Mouse (Mus musculus) activated CD4-positive, CD25-positive, alpha-beta regulatory T cell, adult 4 months (primary cell): ENCODE data around the gene Syt1. TPM values are rescaled to one million over a fixed set of nuclear protein-coding genes. Genes with fewer than 3 reads are reported as not detected.

ENCODE experiments used
- ATAC-seq: one replicate; pipeline ENCODE4 v1.8.0; 2017
- polyA plus RNA-seq, 2 experiments: library from polyadenylated mRNA; unstranded; fragments of 100-300 nt; shearing (Covaris generic); gene quantifications; one replicate each; pipeline ENCODE4 v1.2.1; 2017

Gene Syt1
- polyA plus RNA-seq, 2 experiments from 2014 or later = 0.12 TPM; not detected in 1

DNA sequence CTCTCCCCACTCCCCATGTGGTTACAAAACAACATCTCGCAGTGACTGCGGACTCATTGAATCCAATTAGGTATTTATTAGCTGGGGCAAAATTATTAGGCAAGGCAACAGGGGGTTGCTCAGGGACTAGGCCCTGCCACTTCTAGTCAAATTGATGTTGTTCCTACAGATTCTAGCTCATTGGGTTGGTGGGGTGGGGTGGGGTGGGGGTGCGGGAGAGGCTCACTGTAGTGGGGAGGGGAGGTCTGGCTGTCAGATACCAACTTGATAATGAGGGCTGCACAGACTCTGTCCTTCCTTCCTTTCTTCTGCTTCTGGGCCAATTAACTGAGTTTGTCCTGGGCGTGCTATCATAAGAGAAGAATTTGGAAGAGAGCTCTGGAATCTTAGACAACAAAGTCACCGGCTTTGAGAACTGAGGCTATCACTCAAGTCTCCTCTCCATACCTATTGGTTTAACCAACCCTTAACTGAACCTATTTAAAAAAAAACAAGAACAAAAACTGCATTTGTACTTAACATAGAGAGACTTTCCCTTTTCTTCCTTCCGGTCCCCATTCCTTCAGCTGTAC, 441.1 kb downstream of the Syt1 start:
- no peak for ATAC-seq

DNA sequence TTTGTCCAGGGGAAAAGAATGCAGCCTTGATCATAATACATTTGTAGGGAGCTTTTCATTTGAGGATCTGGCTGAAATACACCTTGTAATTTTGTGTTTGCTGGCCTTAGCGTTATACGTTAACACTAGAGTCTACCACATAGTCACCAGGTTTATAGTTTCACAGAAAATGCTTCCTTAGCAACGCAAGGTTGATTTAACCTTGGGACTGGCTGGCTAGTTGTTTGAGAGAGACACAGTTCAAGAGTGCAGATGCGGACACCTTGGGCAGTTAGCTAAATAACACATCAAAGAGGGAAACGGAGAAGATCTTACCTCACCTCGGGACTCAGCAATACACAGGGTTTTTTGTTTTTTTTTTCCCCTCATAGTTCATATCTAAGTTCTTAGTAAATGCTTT, 441.9 kb downstream of the Syt1 start:
- ATAC-seq = no peak

DNA sequence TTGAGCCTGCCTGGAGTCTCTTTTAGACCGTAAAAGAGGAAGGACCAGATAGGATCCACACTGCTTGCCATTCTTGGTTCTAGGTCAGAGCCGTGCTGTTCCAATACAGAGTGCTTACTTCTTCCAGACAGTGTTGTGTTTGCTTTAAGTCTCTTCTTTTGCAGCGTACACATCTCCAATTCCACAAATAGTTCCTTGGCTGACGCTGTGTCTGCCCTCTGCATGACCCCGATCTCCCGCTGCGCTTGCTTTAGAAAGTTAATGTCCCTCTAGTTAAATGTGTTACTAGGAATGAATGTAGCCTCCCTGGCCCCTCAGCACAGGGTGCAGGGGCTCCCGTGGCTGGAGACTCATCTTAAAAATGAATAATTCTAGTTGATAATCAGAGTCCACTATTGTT, 442.6 kb downstream of the Syt1 start:
- no peak for ATAC-seq

GRCm38 (mm10) chr10:108567456-108567855, 443.3 kb downstream of the Syt1 start:
- no peak for ATAC-seq

- no peak for ATAC-seq
These were observed 451.2 kb downstream of the Syt1 start for GRCm38 (mm10) chr10:108559607-108559908.

DNA sequence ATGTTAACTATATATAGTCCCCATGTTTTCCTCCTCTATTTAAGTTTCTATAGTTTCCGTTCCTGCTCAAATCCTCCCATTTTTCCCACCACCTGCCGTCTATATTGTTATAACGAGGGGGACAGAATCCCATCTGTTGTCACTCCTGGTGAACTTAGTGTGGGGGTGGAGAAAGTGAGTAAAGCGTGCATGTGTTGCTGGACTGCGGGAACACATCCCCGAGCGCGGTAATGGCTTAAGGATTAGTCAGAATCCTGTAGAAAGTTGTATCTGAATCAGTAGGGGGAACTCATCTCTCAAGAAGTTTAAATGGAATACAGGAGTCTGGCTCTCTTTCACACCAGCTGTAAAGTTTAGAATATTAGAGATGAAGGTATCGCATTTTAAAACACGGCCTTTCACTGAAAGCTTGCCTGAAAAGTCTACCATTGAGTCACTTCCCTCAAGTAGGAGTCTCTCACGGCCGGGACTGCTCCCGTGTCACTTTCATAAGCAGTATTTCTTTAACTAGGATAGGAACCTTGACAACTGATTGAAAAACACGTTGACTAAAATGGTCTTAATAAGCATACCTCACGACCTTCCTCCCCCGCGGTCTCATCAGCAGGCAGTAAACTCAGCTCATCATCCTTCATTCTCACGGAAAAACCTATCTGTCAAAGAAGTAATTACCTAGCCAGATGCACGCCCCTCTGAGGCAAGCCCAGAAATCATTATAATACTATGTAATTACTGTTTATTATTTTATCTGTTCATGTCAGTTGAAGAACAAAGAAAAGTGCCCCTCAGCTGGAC, 451.8 kb downstream of the Syt1 start:
- ATAC-seq = no peak

GRCm38 (mm10) chr10:108552544-108552943, 458.2 kb downstream of the Syt1 start:
- ATAC-seq = no peak

- no peak for ATAC-seq
These were observed 465.1 kb downstream of the Syt1 start for GRCm38 (mm10) chr10:108545715-108546114.

GRCm38 (mm10) chr10:108541555-108541954, 469.2 kb downstream of the Syt1 start:
- ATAC-seq = no peak

- ATAC-seq = no peak
These were observed 472.2 kb downstream of the Syt1 start for GRCm38 (mm10) chr10:108538546-108538945.

GRCm38 (mm10) chr10:108537641-108538040, 473.1 kb downstream of the Syt1 start:
- ATAC-seq = no peak

DNA sequence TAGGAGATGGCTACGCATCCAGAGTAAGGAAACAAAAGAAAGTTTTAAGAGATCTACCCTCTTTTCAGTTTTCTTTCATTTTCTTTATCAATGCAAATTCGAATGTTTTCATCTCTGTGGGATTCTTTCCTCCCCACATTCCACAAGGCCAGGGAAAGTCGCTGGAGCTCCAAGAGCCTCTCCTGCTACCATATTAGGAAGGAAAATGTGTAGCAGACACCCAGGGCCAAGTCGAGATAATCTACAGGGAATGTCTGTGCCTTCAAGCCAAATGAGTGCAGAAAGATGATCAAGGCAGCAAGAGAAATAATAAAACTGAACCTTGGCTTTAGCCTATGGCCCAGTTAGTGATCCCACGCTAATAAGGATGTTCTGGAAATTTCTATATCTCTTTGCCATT, 474.9 kb downstream of the Syt1 start:
- no peak for ATAC-seq

DNA sequence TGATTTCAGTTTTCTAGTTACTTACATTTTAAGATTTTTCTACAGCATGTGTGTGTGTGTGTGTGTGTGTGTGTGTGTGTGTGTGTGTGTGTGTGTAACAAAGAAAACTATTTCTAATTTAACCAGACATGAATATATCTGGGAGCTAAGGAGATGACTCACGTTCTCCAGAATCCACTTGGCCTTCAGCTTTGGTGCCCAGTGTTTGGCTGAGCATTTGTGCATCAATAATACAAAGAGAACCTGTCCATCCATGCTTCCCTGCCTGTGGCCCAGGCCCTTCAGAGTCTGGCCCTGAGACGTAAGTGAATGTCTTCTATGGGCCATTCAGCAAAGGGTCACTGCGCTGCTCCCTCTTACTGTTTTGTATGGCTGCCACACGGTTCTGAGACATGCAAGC, 476.7 kb downstream of the Syt1 start:
- ATAC-seq = no peak

DNA sequence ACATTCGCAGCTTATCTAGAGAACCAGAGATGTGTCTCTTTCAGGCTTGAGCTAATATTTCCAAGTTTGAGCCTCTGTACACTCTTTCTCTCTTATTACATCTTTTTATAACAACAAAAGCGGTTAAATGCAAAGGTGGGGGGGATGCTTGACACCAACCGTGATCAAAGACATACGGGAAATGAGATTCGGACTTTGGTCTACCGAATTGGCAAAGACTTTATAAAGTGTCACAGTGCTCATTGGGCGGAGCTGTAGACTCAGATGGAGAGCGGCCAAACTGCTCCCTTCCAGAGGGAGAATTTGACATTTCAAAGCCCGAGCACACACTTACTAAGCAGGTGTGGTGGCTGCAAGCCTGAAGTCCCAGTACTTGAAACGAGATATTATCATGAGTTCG, 477.9 kb downstream of the Syt1 start:
- no peak for ATAC-seq

GRCm38 (mm10) chr10:108532283-108532682, 478.5 kb downstream of the Syt1 start:
- no peak for ATAC-seq

DNA sequence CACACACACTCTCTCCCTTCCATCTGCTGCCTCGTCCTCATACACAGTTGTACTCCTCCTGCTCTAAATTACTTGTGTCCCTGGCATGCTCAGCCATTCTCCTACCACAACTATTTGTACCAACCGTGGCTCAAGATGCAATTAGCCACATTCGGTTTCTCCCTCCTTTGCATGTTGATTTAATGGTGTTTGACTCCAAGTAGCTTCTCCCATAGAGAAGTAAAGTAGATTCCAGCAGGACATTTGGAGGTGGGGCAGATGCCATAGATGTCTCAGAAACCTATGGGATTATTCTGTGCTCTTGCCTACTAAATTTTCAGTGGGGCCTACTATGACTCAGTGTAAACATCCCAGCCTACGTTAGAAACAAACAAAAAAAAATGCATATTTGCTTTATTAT, 479.1 kb downstream of the Syt1 start:
- ATAC-seq = no peak

GRCm38 (mm10) chr10:108531111-108531510, 479.7 kb downstream of the Syt1 start:
- ATAC-seq = no peak

- ATAC-seq = no peak
These were observed 482.4 kb downstream of the Syt1 start for GRCm38 (mm10) chr10:108528338-108528737.

DNA sequence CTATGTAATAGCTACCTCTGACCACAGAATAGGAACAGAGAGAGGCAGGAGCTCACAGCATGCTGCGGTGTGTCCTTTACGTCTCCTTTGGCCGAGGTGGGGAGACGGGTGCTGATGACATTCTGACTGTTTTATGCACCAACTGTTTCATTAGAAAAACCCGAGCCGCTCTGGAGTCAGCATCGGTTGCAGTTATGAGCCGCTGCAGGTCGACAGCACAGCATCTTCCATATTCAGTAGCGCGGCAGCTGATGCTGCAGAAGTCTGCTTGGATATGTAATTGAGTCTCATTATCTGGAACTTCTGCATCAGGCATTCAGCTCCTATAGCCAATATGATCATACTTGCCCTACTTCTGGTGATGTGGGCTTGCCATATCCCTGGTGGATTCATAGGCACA, 485.3 kb downstream of the Syt1 start:
- ATAC-seq = no peak

DNA sequence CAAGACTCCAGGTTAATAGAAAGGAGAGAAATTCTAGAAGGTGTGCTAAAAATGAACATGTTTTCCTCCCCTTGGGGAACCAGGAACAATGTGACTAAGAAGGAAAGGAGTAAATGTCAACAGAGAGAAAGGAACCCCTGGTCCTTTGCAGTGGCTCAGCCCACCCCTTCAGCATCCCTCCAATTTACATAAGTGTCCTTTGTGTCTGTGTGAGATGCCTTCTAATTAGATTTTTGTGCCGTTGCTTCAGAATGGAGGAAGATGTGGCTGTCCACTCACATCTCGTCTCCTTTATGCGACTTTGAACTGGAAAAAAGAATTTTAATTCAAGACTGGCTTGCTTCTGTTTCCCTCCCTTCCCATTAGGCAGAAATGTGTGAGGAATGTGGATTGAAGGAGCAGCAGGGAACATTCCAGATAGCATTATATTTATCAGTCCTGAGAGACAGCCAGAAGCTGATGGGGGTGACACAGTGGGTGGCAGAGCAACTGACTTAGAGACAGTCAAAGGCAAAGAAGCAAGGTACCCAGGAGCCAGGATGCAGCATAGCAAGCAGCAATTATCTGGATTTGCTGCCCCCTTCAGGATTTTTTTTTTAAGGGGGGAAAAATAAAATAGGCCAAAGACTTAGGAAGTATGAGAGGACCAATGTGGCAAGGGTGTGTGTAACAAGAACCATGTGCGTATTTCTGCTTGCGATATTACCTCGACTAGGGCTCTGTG, 486.3 kb downstream of the Syt1 start:
- no peak for ATAC-seq

DNA sequence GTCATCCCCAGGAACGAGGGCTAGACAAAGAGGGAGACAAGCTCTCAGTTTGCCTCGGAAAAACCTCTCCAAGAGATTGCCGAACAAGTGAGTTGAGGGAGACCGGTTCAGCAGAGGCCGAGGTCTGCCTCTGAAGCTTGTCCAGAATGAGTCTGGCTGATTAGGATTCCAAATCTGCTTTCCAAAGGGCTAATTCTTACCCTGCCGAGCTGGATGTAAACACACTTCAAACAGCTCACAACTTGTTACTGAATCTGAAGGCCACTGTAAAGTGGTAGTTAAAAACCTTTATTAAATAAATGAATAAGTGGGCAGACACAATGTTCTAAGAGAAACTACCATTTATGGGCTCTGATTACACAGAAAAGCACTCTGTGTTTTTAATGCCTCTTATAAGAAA, 491.6 kb downstream of the Syt1 start:
- no peak for ATAC-seq

- no peak for ATAC-seq
These were observed 493.7 kb downstream of the Syt1 start for GRCm38 (mm10) chr10:108517076-108517475.

DNA sequence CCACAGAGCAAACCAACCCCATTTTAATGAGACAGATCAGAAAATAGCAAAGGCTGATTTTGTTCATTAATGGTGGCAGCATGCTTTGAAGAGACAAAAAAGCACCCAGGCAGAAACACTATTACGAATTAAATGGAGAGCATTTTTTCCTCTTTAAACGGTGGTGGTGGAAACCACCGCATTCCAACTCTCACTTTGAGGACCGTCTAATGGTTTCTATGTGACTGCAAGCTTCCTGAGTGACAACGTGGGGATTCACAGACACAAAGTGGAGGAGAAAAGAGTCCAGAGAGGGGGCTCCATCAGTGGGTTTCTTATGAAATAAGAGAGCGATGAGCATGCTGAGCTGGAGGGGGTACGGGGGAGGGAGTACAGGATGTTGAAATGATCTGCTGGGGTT, 496.1 kb downstream of the Syt1 start:
- ATAC-seq = no peak

GRCm38 (mm10) chr10:108509579-108509978, 501.2 kb downstream of the Syt1 start:
- ATAC-seq = no peak
